Mouse (Mus musculus): ENCODE results near the gene Dnase2b. TPM values are rescaled to one million over a fixed set of nuclear protein-coding genes. Genes with fewer than 3 reads are reported as not detected.

Dnase2b gene
- not detected for total RNA-seq (2021)
- long read RNA-seq = 0 reads

- DNase-seq (ENCODE audit: low spot score in 2 of 2) = no peak
Measured at GRCm38 (mm10) chr3:146615496-146615895, at the start of gene Dnase2b. Gene Dnase2b (minus strand): TSS chr3:146615596.

GRCm38 (mm10) chr3:146661907-146662306 is 46.5 kb upstream of the Dnase2b start:
- no peak for DNase-seq (ENCODE audit: low spot score in 2 of 2)

- DNase-seq (ENCODE audit: low spot score in 2 of 2) = peak; percentile 32 to 36
Measured at GRCm38 (mm10) chr3:146661001-146661400, 45.6 kb upstream of the Dnase2b start.

GRCm38 (mm10) chr3:146659321-146659720 is 43.9 kb upstream of the Dnase2b start:
- no peak for DNase-seq (ENCODE audit: low spot score in 2 of 2)

- no peak for DNase-seq (ENCODE audit: low spot score in 2 of 2)
Measured at GRCm38 (mm10) chr3:146658061-146658639, 42.8 kb upstream of the Dnase2b start.

GRCm38 (mm10) chr3:146657433-146657832 is 42.0 kb upstream of the Dnase2b start:
- no peak for DNase-seq (ENCODE audit: low spot score in 2 of 2)

GRCm38 (mm10) chr3:146655111-146655577 is 39.7 kb upstream of the Dnase2b start:
- no peak for DNase-seq (ENCODE audit: low spot score in 2 of 2)

GRCm38 (mm10) chr3:146653692-146654091 is 38.3 kb upstream of the Dnase2b start:
- DNase-seq (ENCODE audit: low spot score in 2 of 2) = no peak

- no peak for DNase-seq (ENCODE audit: low spot score in 2 of 2)
Measured at GRCm38 (mm10) chr3:146652431-146652830, 37.0 kb upstream of the Dnase2b start.

GRCm38 (mm10) chr3:146651217-146651616 is 35.8 kb upstream of the Dnase2b start, which contains the start of gene 4930503B20Rik:
Gene 4930503B20Rik (minus strand): TSS chr3:146651317.
- no peak for DNase-seq (ENCODE audit: low spot score in 2 of 2)

GRCm38 (mm10) chr3:146650716-146651115 is 35.3 kb upstream of the Dnase2b start:
- DNase-seq (ENCODE audit: low spot score in 2 of 2) = no peak

- no peak for DNase-seq (ENCODE audit: low spot score in 2 of 2)
Measured at GRCm38 (mm10) chr3:146649311-146649894, 34.0 kb upstream of the Dnase2b start.

GRCm38 (mm10) chr3:146641818-146642427 is 26.5 kb upstream of the Dnase2b start:
- DNase-seq (ENCODE audit: low spot score in 2 of 2) = peak in 1 of 2 experiments; percentile 36

- DNase-seq (ENCODE audit: low spot score in 2 of 2) = no peak
Measured at GRCm38 (mm10) chr3:146632506-146632905, 17.1 kb upstream of the Dnase2b start.

- DNase-seq (ENCODE audit: low spot score in 2 of 2) = no peak
Measured at GRCm38 (mm10) chr3:146628227-146628982, 13.0 kb upstream of the Dnase2b start.

GRCm38 (mm10) chr3:146625766-146626165 is 10.4 kb upstream of the Dnase2b start:
- no peak for DNase-seq (ENCODE audit: low spot score in 2 of 2)

GRCm38 (mm10) chr3:146621966-146622365 is 6.6 kb upstream of the Dnase2b start:
- DNase-seq (ENCODE audit: low spot score in 2 of 2) = no peak

GRCm38 (mm10) chr3:146620555-146621249 is 5.3 kb upstream of the Dnase2b start:
- DNase-seq (ENCODE audit: low spot score in 2 of 2) = peak; percentile 53 to 70

- DNase-seq (ENCODE audit: low spot score in 2 of 2) = peak in 1 of 2 experiments; percentile 31
Measured at GRCm38 (mm10) chr3:146620101-146620500, 4.7 kb upstream of the Dnase2b start.

- no peak for DNase-seq (ENCODE audit: low spot score in 2 of 2)
Measured at GRCm38 (mm10) chr3:146618357-146618756, 3.0 kb upstream of the Dnase2b start.

- DNase-seq (ENCODE audit: low spot score in 2 of 2) = no peak
Measured at GRCm38 (mm10) chr3:146617946-146618345, 2.5 kb upstream of the Dnase2b start.

Data from layer of hippocampus, postnatal 10 days (tissue).